Mouse (Mus musculus) small intestine, adult 2 months (tissue): ENCODE results near the gene Sass6.

Experiments
- CTCF ChIP-seq: fragments of 200-500 bp; IDR thresholded peaks from 2 replicates; pipeline ENCODE4 v1.5.1; 2012; ENCODE audit warnings: low read depth, mild to moderate bottlenecking, control low read depth, inconsistent platforms, low read length, moderate library complexity, mixed read lengths; ENCODE audit not compliant: insufficient replicate concordance, insufficient read length; ENCODE audit errors: extremely low read depth
- POLR2A ChIP-seq: fragments of 200-500 bp; IDR thresholded peaks from 2 replicates; pipeline ENCODE4 v1.6.1; 2012; ENCODE audit warnings: low read depth, mild to moderate bottlenecking, control low read depth, inconsistent platforms, low read length, moderate library complexity

GRCm38 (mm10) chr3:116570628-116571027 lies 24.2 kb upstream of the Sass6 start:
- TF ChIP-seq CTCF (no peak), POLR2A (no peak)
